Mouse (Mus musculus) T-cell, adult 2 months (primary cell): ENCODE results near the gene Aldh1b1.

ENCODE experiments used
- DNase-seq: peaks from one replicate; pipeline ENCODE4 v3.0.0; 2022; ENCODE audit warnings: low spot score

Aldh1b1 gene

GRCm38 (mm10) chr4:45785959-45786358, 12.9 kb upstream of the Aldh1b1 start:
- DNase-seq: no peak

GRCm38 (mm10) chr4:45786674-45787073, 12.1 kb upstream of the Aldh1b1 start:
- no peak for DNase-seq

- no peak for DNase-seq
These were observed 10.3 kb upstream of the Aldh1b1 start for GRCm38 (mm10) chr4:45788446-45789081.

GRCm38 (mm10) chr4:45789263-45789958, 9.4 kb upstream of the Aldh1b1 start:
- no peak for DNase-seq

- no peak for DNase-seq
These were observed 8.8 kb upstream of the Aldh1b1 start for GRCm38 (mm10) chr4:45790018-45790417.

- DNase-seq: no peak
These were observed 3.5 kb upstream of the Aldh1b1 start for GRCm38 (mm10) chr4:45795191-45795811.

GRCm38 (mm10) chr4:45796760-45797159, 2.1 kb upstream of the Aldh1b1 start:
- DNase-seq: no peak

- no peak for DNase-seq
These were observed 1.2 kb downstream of the Aldh1b1 start for GRCm38 (mm10) chr4:45799956-45800537.

- no peak for DNase-seq
These were observed 4.1 kb downstream of the Aldh1b1 start for GRCm38 (mm10) chr4:45802900-45803299.

GRCm38 (mm10) chr4:45808034-45808433, 9.2 kb downstream of the Aldh1b1 start:
- DNase-seq: no peak

GRCm38 (mm10) chr4:45811250-45811649, 12.4 kb downstream of the Aldh1b1 start:
- DNase-seq: no peak

GRCm38 (mm10) chr4:45815542-45815941, 16.7 kb downstream of the Aldh1b1 start:
- peak; percentile 16 for DNase-seq

GRCm38 (mm10) chr4:45818814-45819207, 20.0 kb downstream of the Aldh1b1 start:
- no peak for DNase-seq

GRCm38 (mm10) chr4:45819208-45819931, 20.5 kb downstream of the Aldh1b1 start:
- no peak for DNase-seq

GRCm38 (mm10) chr4:45820074-45820830, 21.4 kb downstream of the Aldh1b1 start:
- DNase-seq: peak; percentile 18

GRCm38 (mm10) chr4:45821995-45822394, 23.2 kb downstream of the Aldh1b1 start:
- DNase-seq: no peak

- DNase-seq: no peak
These were observed 24.2 kb downstream of the Aldh1b1 start for GRCm38 (mm10) chr4:45822781-45823575.

- no peak for DNase-seq
These were observed 25.4 kb downstream of the Aldh1b1 start for GRCm38 (mm10) chr4:45824049-45824760.

- no peak for DNase-seq
These were observed 26.1 kb downstream of the Aldh1b1 start for GRCm38 (mm10) chr4:45824761-45825556.
